Mouse (Mus musculus) myocyte (in vitro differentiated cells): Measurements from ENCODE around the gene Mocs2. TPM values are rescaled to one million over a fixed set of nuclear protein-coding genes. Genes with fewer than 3 reads are reported as not detected.

Experiments
- H3K27me3 ChIP-seq: one replicate; pipeline ENCODE4 v1.6.1; 2011; ENCODE audit not compliant: control insufficient read depth, insufficient read depth, insufficient read length
- H3K36me3 ChIP-seq: one replicate; pipeline ENCODE4 v1.6.1; 2011; ENCODE audit not compliant: control insufficient read depth, insufficient read depth
- H3K4me2 ChIP-seq: one replicate; pipeline ENCODE4 v1.6.1; 2011; ENCODE audit warnings: low read depth, control low read depth
- H3K4me3 ChIP-seq: one replicate; pipeline ENCODE4 v1.5.1; 2011; ENCODE audit warnings: mild to moderate bottlenecking, control low read depth, moderate library complexity
- H3K79me2 ChIP-seq: one replicate; pipeline ENCODE4 v1.6.1; 2011; ENCODE audit not compliant: control insufficient read depth, insufficient read depth
- H3ac ChIP-seq: one replicate; pipeline ENCODE4 v1.6.1; 2011; ENCODE audit not compliant: control insufficient read depth, insufficient read length
- CEBPB ChIP-seq: IDR thresholded peaks from 2 replicates; pipeline ENCODE4 v1.6.1; 2011; ENCODE audit warnings: mild to moderate bottlenecking, moderate library complexity; ENCODE audit not compliant: poor library complexity, insufficient read depth, severe bottlenecking
- E2F4 ChIP-seq: IDR thresholded peaks from one replicate; pipeline ENCODE4 v1.6.1; 2011; ENCODE audit warnings: mild to moderate bottlenecking, control low read depth, moderate library complexity; ENCODE audit not compliant: insufficient read depth
- MAX ChIP-seq: IDR thresholded peaks from one replicate; pipeline ENCODE4 v1.6.1; 2011; ENCODE audit warnings: low read depth, mild to moderate bottlenecking, control low read depth
- MYOD1 ChIP-seq, 3 experiments: IDR thresholded peaks; one replicate each; pipeline ENCODE4 v1.6.1; 2011; ENCODE audit warnings: control low read depth in 2 of 3, low read depth in 2 of 3, mild to moderate bottlenecking in 2 of 3, moderate library complexity in 1 of 3; ENCODE audit not compliant: insufficient read length in 2 of 3, control insufficient read depth in 1 of 3
- MYOG ChIP-seq, 3 experiments: IDR thresholded peaks; one replicate each; pipeline ENCODE4 v1.6.1; 2011; ENCODE audit warnings: control low read depth in 2 of 3, low read depth in 2 of 3, mild to moderate bottlenecking in 2 of 3; ENCODE audit not compliant: insufficient read length in 2 of 3, control insufficient read depth in 1 of 3, insufficient read depth in 1 of 3
- POLR2A ChIP-seq: IDR thresholded peaks from one replicate; pipeline ENCODE4 v1.6.1; 2011; ENCODE audit warnings: low read depth, mild to moderate bottlenecking, control low read depth, moderate library complexity; ENCODE audit not compliant: insufficient read length
- POLR2AphosphoS2 ChIP-seq: IDR thresholded peaks from one replicate; pipeline ENCODE4 v1.6.1; 2011; ENCODE audit warnings: low read depth, control low read depth; ENCODE audit not compliant: insufficient read length
- REST ChIP-seq: IDR thresholded peaks from one replicate; pipeline ENCODE4 v1.6.1; 2011; ENCODE audit warnings: mild to moderate bottlenecking, control low read depth, moderate library complexity; ENCODE audit not compliant: insufficient read depth, insufficient read length
- SRF ChIP-seq: IDR thresholded peaks from one replicate; pipeline ENCODE4 v1.6.1; 2011; ENCODE audit warnings: low read depth; ENCODE audit not compliant: control insufficient read depth, insufficient read length
- TCF12 ChIP-seq: IDR thresholded peaks from one replicate; pipeline ENCODE4 v1.6.1; 2011; ENCODE audit warnings: mild to moderate bottlenecking, control low read depth; ENCODE audit not compliant: poor library complexity, insufficient read depth, severe bottlenecking
- TCF3 ChIP-seq: IDR thresholded peaks from one replicate; pipeline ENCODE4 v1.6.1; 2011; ENCODE audit warnings: low read depth, control low read depth; ENCODE audit not compliant: insufficient read length
- USF1 ChIP-seq: IDR thresholded peaks from one replicate; pipeline ENCODE4 v1.6.1; 2011; ENCODE audit warnings: low read depth, mild to moderate bottlenecking, control low read depth, moderate library complexity
- polyA plus RNA-seq: library from polyadenylated mRNA; unstranded; fragments of >200 nt; fragmentation: generic; extraction: Trizol; gene quantifications from one replicate; pipeline ENCODE4 v1.2.1, GENCODE M21; 2012; ENCODE audit warnings: missing spikeins

Mocs2 gene
- polyA plus RNA-seq, 1 experiment = 30.4 TPM

- Histone ChIP-seq H3K79me2 (no peaks in the 10 kb centered on the region), H3ac (no peak overlapping the region), H3K4me3 (no peak overlapping the region), H3K4me2 (no peak overlapping the region), H3K36me3 (no peaks in the 10 kb centered on the region), H3K27me3 (no peaks in the 10 kb centered on the region)
- TF ChIP-seq MYOG (IDR thresholded peaks at IDR 0.05; ENCODE audit: control insufficient read depth in 1 of 3, insufficient read depth in 1 of 3, insufficient read length in 2 of 3, low read depth in 2 of 3) (no peak), E2F4 (no peak), MAX (no peak), SRF (no peak), USF1 (no peak), POLR2A (no peak), REST (no peak), CEBPB (no peak), POLR2AphosphoS2 (no peak), TCF12 (no peak), MYOD1 (IDR thresholded peaks at IDR 0.05; ENCODE audit: control insufficient read depth in 1 of 3, insufficient read length in 2 of 3, low read depth in 2 of 3) (no peak), TCF3 (no peak)
These were observed 35.1 kb downstream of the Mocs2 start for GRCm38 (mm10) chr13:114853152-114853551.

GRCm38 (mm10) chr13:114854023-114854422 is 36.0 kb downstream of the Mocs2 start:
- H3K36me3 ChIP-seq = no peaks in the 10 kb centered on the region
- H3ac ChIP-seq = no peak overlapping the region
- no peaks in the 10 kb centered on the region for H3K27me3 ChIP-seq
- H3K79me2 ChIP-seq = no peaks in the 10 kb centered on the region
- no peak for TF ChIP-seq REST
- TF ChIP-seq USF1 = no peak
- no peak for TF ChIP-seq POLR2A
- no peak for TF ChIP-seq SRF
- TF ChIP-seq CEBPB = no peak
- no peak for TF ChIP-seq MYOD1 (IDR thresholded peaks at IDR 0.05; ENCODE audit: control insufficient read depth in 1 of 3, insufficient read length in 2 of 3, low read depth in 2 of 3)
- TF ChIP-seq TCF12 = no peak
- TF ChIP-seq E2F4 = no peak
- TF ChIP-seq TCF3 = no peak
- H3K4me2 ChIP-seq = no peak overlapping the region
- no peak overlapping the region for H3K4me3 ChIP-seq

- Histone ChIP-seq H3K79me2 (no peaks in the 10 kb centered on the region), H3ac (no peak overlapping the region), H3K36me3 (no peaks in the 10 kb centered on the region), H3K27me3 (no peaks in the 10 kb centered on the region), H3K4me3 (no peak overlapping the region), H3K4me2 (no peak overlapping the region)
- TF ChIP-seq MAX (no peak), TCF3 (no peak), TCF12 (no peak), POLR2A (no peak)
These were observed 36.4 kb downstream of the Mocs2 start for GRCm38 (mm10) chr13:114854428-114854827.

- Histone ChIP-seq H3K27me3 (no peaks in the 10 kb centered on the region), H3K4me2 (no peak overlapping the region), H3K36me3 (no peaks in the 10 kb centered on the region), H3K4me3 (no peak overlapping the region), H3ac (no peak overlapping the region), H3K79me2 (no peaks in the 10 kb centered on the region)
- TF ChIP-seq TCF3 (no peak), REST (no peak), E2F4 (no peak), MYOD1 (IDR thresholded peaks at IDR 0.05; ENCODE audit: control insufficient read depth in 1 of 3, insufficient read length in 2 of 3, low read depth in 2 of 3) (no peak), MYOG (IDR thresholded peaks at IDR 0.05; ENCODE audit: control insufficient read depth in 1 of 3, insufficient read depth in 1 of 3, insufficient read length in 2 of 3, low read depth in 2 of 3) (no peak), POLR2A (no peak), USF1 (no peak), POLR2AphosphoS2 (no peak), CEBPB (no peak), TCF12 (no peak), SRF (no peak), MAX (no peak)
These were observed 37.7 kb downstream of the Mocs2 start for GRCm38 (mm10) chr13:114855573-114856268.

- H3K4me3 ChIP-seq = no peak overlapping the region
- H3K27me3 ChIP-seq = no peaks in the 10 kb centered on the region
- H3ac ChIP-seq = no peak overlapping the region
- no peak overlapping the region for H3K4me2 ChIP-seq
- TF ChIP-seq TCF12 (no peak), REST (no peak), POLR2AphosphoS2 (no peak), MYOG (IDR thresholded peaks at IDR 0.05; ENCODE audit: control insufficient read depth in 1 of 3, insufficient read depth in 1 of 3, insufficient read length in 2 of 3, low read depth in 2 of 3) (no peak), POLR2A (no peak), CEBPB (no peak), USF1 (no peak), MAX (no peak), SRF (no peak), E2F4 (no peak), TCF3 (no peak), MYOD1 (IDR thresholded peaks at IDR 0.05; ENCODE audit: control insufficient read depth in 1 of 3, insufficient read length in 2 of 3, low read depth in 2 of 3) (no peak)
- no peaks in the 10 kb centered on the region for H3K79me2 ChIP-seq
- H3K36me3 ChIP-seq = no peaks in the 10 kb centered on the region
These were observed 38.2 kb downstream of the Mocs2 start for GRCm38 (mm10) chr13:114856269-114856627.
